Mouse (Mus musculus): ENCODE measurements around the gene Pax1.

The Pax1 gene

DNA sequence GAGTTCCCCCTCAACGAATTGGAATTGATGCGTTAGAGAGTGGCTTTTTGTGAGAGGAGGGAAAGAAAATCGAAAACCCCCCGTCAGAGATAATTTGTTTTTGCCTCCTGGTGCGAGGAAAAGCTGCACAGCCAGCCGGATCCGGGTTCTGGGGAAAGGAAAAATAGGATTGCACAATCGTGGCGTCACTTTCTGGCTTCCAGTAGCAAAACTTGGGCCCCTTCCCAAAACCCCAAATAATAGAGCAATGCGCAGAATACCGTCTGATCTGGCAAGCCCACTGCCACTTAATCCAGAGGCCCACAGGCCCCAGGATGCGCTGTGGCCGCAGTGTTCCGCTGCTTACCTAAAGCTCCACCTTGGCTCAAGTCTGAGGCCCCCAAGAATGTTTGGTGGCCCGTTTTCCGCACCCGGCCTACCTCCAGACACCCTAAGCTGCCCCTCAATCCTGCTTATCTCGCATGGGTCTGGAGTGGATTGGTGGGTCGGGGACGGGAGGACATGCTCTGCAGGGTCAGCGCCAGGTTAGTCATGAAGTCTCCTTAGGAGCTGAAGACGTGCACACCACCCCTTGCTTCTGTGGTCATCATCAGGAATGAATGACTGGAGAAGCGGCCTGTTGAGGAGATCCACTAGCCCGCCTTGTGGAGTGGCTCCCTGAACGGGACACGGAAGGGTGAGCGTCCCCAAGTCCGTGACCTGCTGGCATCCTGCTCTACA lies 11.4 kb downstream of the Pax1 start:
- in situ Hi-C loops (cut with MboI, MseI): no loop called here

DNA sequence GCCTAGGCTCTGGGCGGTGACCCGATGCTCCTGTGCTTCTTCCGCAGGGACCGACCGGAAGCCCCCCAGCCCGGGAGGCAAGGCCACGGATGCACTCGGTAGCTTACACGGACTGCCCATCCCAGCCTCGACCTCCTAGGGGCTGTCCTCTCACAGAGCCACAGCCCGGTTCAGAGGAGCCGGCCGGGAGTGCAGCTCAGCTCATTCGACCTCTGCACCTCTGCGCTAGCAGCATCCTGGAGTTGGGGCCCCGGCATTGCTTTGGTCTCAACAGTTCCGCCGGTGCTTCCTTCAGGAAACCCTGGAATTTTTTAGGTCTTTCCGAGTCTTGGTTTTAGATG lies 11.9 kb downstream of the Pax1 start:
- in situ Hi-C loops (cut with MboI, MseI): no loop called here

DNA sequence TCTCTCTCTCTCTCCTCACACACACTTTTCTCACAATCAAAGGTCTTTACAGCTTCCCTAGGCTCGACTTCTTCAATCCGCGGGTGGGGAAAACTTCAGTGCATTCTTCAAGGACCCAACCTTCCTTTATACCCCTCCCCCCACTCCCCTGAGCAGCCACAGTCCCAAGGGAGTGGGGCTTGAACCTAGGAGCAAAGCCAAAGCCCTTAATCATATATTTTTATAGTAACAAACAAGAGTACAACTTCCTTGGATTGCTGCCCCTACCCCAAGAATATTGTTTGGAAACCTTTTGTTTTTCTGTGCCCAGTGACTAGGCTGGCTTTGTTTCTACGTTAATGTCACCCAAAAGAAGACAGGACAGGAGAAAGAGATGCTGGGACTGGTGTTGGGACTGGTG lies 12.5 kb downstream of the Pax1 start:
- in situ Hi-C loops (cut with MboI, MseI): no loop called here

DNA sequence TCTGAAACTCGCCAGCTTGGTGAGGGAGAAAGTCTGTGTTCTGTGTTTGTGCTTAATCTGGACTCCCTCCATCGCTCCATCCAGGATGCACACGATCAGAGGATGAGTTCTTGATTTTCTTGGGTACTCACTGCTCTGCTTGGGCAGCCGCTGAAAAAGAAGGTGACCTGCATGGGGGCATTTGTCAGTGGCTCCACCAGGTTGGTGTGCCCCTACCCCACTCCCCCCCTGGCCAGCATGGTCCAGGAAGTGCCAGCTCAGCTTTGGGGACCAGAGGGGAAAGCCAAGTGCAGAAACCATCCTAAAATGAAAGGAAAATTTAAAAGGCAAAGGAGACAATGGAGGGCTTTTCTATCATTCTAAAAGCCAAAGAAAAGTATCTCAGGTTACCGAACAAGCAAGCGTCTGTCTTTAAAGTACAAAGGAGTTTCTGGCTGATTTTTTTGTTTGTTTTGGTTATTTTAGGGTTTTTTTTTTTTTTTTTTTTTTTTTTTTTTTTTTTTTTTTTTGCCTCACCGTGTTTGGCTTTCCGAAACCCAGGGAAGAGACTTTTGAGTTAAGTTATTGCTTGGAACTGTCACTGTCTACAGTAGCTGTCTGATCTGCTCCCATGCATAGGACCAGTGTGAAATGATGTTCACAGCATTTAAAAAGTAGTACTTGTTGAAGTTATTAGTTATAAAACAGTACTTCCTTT lies 13.4 kb downstream of the Pax1 start:
- in situ Hi-C loops (cut with MboI, MseI): loop anchor here (25.0 kb wide), 1 partner anchor 362 kb away; no protein-coding TSS in a partner anchor

DNA sequence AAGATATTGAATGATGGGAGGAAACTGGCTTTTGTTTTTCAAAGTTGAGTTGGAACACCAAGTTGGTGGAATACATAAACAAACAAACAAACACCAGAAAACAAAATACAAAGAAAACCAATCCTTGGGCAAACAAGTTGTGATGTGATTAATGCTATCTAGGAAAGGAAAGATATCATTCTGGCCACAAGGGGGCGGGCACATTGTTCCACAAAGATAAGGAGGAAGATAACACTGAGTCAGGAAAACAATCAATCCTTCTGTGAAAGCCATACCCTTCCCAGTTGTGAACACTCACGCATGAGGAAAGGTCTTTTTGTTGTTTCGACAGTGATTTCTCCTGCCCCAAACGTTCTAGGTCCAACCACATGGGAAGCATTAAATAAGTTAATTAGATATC lies 17.2 kb downstream of the Pax1 start:
- in situ Hi-C loops (cut with MboI, MseI): loop anchor here (25.0 kb wide), 1 partner anchor 358 kb away; no protein-coding TSS in a partner anchor

DNA sequence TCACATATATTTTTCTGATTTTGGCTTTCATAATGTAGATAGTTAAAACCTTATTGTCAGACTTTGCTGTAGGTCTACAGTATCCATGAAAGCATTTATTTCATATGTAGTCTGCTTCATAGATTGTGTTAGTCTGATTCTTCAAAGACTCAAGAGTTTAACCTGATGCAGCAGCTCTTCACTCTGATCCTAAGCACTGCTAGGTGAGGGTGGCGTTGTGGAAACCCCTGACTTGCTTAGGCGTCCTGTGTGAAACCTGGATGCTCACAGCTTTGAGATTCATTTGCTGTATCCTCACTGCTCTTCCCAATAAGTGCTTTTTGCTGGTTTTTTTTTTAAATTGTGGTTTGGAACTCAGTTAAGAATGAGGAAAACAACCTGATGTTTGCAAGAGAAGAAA lies 21.6 kb downstream of the Pax1 start:
- in situ Hi-C loops (cut with MboI, MseI): loop anchor here (25.0 kb wide), 1 partner anchor 354 kb away; no protein-coding TSS in a partner anchor

DNA sequence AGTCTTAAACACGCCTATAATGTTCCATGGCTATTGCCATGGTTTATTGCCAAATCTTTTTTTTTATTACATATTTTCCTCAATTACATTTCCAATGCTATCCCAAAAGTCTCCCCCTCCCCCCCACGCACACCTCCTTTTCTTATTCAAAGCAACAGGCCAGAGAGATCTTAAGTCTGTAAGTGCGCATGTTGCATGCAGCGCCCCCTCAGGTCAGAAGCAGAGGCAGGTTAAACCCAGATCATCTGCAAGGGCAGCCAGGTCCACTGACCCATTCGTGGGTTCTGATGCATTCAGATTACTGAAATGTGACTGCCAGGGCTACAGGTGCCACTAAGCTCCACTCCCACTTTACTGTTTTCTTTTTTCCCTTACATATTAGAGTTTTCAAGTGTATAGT lies 25.2 kb downstream of the Pax1 start:
- in situ Hi-C loops (cut with MboI, MseI): loop anchor here (25.0 kb wide), 1 partner anchor 350 kb away; no protein-coding TSS in a partner anchor

DNA sequence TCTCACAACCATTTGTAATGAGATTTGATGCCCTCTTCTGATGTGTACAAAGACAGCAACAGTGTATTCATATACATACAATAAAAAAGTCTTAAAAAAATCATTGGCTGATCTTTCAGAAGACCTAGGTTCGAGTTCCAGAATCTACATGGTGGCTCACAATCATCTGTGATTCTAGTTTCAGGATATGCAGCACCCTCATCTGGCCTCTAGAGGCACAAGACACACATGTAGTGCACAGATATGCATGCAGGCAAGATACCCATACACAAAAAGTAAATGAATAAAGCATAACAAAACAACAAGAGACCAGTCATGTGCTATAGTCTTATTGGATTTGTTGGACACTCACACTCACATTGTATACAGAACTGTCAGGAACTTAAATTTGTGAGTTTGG lies 47.6 kb downstream of the Pax1 start:
- in situ Hi-C loops (cut with MboI, MseI): no loop called here

DNA sequence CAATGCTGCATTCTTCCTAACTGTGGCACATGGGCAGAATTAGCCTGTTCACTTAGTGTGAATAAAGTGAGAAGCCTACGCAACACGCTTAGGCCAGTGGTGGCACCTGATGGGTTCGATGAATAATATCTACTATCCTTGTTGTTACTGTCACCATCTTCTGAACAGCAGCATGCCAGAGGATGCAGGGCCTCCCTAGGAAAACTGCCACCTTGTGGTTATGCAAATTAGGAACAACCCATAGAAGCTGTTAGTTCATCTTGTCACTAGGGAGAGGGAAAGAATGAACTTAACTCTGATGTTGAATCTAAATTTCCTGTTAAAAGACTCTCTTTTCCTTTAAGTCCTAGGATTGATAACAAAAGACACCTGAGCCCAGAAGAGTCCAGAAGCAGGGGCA lies 53.3 kb downstream of the Pax1 start:
- in situ Hi-C loops (cut with MboI, MseI): no loop called here

DNA sequence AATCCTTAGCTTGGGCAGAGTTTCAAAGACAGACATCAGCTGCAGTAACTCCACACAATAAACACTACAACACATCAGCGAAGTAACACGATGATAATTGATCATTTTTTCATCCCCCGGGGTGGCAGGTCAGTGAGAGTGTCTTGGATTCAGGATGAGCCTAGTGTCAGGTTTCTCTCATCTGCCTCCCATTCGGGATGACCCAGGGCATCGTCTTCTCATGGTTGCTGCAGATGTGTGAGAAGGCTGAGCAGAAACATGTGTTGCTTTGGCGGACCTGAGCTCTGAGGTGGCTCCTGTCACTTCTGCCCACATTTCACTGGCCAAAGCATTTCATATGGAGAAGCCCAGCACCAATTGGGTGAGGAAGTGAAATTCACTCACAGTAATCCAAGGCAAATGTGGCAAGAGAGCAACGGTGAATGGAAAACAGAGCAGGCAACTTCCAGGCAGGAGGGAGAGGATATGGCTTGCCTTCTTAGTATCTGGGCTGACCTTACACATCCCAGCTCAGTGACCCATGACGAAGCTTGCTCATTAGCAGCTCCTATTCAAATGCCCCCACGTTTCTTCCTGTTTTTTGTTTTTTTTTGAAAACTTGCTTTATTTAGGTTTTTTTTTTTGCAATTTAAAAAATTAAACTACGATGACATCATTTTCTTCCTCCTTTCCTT lies 63.0 kb downstream of the Pax1 start:
- in situ Hi-C loops (cut with MboI, MseI): no loop called here

DNA sequence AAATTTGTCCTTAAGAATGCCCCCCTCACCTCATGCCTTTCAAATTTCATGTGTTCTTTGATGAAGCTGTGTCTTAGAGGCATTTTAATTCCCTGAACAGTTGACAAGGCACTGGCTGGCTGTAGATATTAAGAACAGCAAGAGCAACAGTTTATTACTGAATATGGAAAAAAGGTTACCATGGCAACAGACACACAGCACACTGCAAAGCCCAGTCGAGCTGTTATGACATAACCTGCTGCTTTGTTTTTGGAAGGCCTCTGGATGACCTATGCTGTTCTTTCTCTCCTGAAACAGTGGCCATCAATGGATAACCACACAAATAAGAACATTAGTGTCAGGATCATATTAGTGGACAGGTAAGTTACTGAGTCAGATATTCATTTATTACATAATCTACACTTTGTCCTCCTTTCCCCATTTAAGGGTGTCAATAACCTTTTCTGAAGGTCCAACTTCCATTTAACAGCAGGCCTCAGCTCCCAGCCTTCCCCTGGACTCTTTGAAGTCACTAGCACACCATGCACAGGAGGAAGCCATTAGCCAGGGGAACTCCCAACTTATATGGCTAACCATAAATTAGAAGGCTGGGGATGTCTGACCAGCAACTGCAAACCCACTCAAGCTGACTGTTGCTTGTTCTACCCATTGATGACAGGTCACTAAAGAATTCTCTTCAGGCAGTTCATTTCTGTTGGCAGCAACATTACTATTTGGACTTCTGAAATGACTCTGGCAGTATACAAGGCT lies 68.1 kb downstream of the Pax1 start:
- in situ Hi-C loops (cut with MboI, MseI): no loop called here

DNA sequence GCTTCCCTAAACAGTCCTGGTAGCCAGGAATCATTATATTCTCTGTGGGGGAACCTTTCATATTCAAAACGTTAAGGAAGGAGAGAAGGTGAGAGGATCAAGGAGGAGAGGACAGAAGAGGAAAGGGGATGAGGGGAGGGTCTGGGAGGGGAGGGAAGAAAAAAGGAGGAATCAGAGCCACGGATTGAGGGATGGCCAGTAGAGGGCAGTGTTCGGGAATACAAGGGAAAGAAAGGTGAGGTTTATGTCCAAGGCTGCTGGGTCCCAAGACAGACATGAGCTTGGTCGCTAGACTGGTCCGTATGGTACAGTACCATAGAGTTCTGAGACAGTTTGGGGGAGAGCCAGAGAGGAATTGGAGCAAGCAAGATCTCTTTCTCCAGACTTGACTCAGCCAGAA lies 71.4 kb downstream of the Pax1 start:
- in situ Hi-C loops (cut with MboI, MseI): no loop called here

Measured in regulatory T cell (primary cell).